Mouse (Mus musculus): ENCODE data around the gene Krtap6-1.
"Not testable (repeated sequence)": the region's sequence is repeated elsewhere in the genome, so short reads cannot be mapped to it uniquely, and the experiment has no call there.

Gene Krtap6-1

GRCm38 (mm10) chr16:89031399-89031798, at the start of gene Krtap6-1:
Gene Krtap6-1 (plus strand): TSS chr16:89031699.
- CTCF ChIA-PET = not testable (repeated sequence)

- CTCF ChIA-PET = no interaction called here
Measured at GRCm38 (mm10) chr16:89010659-89011058, 20.8 kb upstream of the Krtap6-1 start, which contains the start of gene Krtap22-2. Gene Krtap22-2 (minus strand): TSS chr16:89010759.

GRCm38 (mm10) chr16:89013973-89014372, 17.5 kb upstream of the Krtap6-1 start:
- CTCF ChIA-PET = no interaction called here

- CTCF ChIA-PET = not testable (repeated sequence)
Measured at GRCm38 (mm10) chr16:89014984-89015383, 16.5 kb upstream of the Krtap6-1 start, which contains the start of gene Gm10229. Gene Gm10229 (plus strand): TSS chr16:89015284.

- CTCF ChIA-PET = not testable (repeated sequence)
Measured at GRCm38 (mm10) chr16:89041372-89041771, 9.9 kb downstream of the Krtap6-1 start, which contains the start of gene Gm10228. Gene Gm10228 (minus strand): TSS chr16:89041472.

GRCm38 (mm10) chr16:89047783-89048182, 16.3 kb downstream of the Krtap6-1 start, which contains the start of gene Krtap6-5:
Gene Krtap6-5 (minus strand): TSS chr16:89047883.
- CTCF ChIA-PET = no interaction called here

- CTCF ChIA-PET = not testable (repeated sequence)
Measured at GRCm38 (mm10) chr16:89063902-89064301, 32.4 kb downstream of the Krtap6-1 start, which contains the start of gene 1110025L11Rik. Gene 1110025L11Rik (minus strand): TSS chr16:89064002.

- CTCF ChIA-PET = not testable (repeated sequence)
Measured at GRCm38 (mm10) chr16:89071041-89071440, 39.5 kb downstream of the Krtap6-1 start.
